Mouse (Mus musculus) midbrain, embryonic 10.5 days (tissue): ENCODE measurements at regions not wholly inside any gene's neighbourhood (a gene's known extent, or its start where the extent isn't known, plus 50 kb on each side); places are given as distances from the start of the nearest gene placed in this dataset.

Source experiments
- DNase-seq: peaks from one replicate; pipeline ENCODE4 v3.0.0-alpha.2; 2017; ENCODE audit warnings: low spot score
- H3K27ac ChIP-seq: fragments of 300-500 bp; sonication (generic); replicated peaks from 2 replicates; pipeline ENCODE4 v1.5.1; 2016; ENCODE audit warnings: mild to moderate bottlenecking
- H3K27me3 ChIP-seq: fragments of 300-500 bp; sonication (generic); 2 replicates; pipeline ENCODE4 v1.6.1; 2016; ENCODE audit warnings: low read depth, mild to moderate bottlenecking; ENCODE audit not compliant: poor library complexity, severe bottlenecking
- H3K36me3 ChIP-seq: fragments of 300-500 bp; sonication (generic); 2 replicates; pipeline ENCODE4 v1.6.1; 2016; ENCODE audit warnings: mild to moderate bottlenecking, moderate library complexity
- H3K4me1 ChIP-seq: fragments of 300-500 bp; sonication (generic); 2 replicates; pipeline ENCODE4 v1.6.1; 2016
- H3K4me3 ChIP-seq: fragments of 300-500 bp; sonication (generic); 2 replicates; pipeline ENCODE4 v1.5.1; 2016; ENCODE audit warnings: mild to moderate bottlenecking, moderate library complexity
- H3K9me3 ChIP-seq: fragments of 300-500 bp; sonication (generic); replicated peaks from 2 replicates; pipeline ENCODE4 v1.6.1; 2016; ENCODE audit warnings: mild to moderate bottlenecking
- WGBS: fragments of 180-500 bp; shearing (Covaris S2); methylation state at CpG from one replicate; pipeline ENCODE4 v1.1.7; 2016; 5-methylcytosine and 5-hydroxymethylcytosine counted together

DNA sequence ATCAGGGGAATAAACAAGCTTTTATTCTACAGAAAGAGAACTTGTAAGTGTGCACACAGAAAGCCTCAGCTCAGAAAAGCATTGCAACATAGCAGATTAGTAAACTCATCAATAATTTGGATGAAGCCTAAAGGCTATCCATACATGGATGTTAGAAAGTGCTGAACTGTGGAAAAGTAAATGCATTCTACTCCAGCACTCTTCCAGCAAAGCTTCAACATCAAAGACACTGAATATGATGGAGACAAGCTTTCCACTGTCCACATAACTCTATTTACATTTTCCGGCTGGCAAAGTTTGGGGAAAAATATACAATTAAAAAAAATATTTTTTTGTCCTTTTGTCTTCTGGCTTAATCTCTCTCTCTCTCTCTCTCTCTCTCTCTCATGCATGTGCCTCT, 69.7 kb downstream of the Slitrk6 start:
- Histone ChIP-seq H3K27ac (no peak overlapping the region), H3K4me1 (no peaks in the 10 kb centered on the region), H3K27me3 (no peaks in the 10 kb centered on the region), H3K4me3 (no peak overlapping the region), H3K36me3 (no peaks in the 10 kb centered on the region), H3K9me3 (no peaks in the 10 kb centered on the region)
- 91% methylated on average over 1 of the region's 1 CpGs for WGBS
- DNase-seq, result no peak

DNA sequence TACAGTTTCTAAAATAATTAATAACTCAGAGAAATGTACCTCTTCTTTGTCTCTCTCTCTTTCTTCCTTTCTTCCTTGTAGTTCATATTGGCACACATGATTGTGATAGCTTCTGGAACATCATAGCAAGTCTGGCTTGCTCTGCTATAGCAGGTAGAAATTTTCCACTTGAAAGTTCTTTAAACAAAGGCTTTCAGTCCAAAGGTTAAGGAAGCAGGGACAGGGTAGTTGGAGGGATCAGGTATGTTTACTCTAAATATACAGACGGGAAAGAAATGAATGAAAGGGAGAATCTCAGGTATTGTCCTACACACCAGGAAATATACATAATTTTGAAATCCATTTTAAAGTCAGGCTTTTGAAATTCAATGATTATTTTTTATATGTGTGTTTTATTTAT, 75.2 kb downstream of the Slitrk6 start:
- Histone ChIP-seq H3K27me3 (no peaks in the 10 kb centered on the region), H3K27ac (no peak overlapping the region), H3K36me3 (no peaks in the 10 kb centered on the region), H3K4me3 (no peak overlapping the region), H3K4me1 (no peaks in the 10 kb centered on the region), H3K9me3 (no peaks in the 10 kb centered on the region)
- WGBS, result 91% methylated on average over 1 of the region's 1 CpGs
- DNase-seq, result no peak

DNA sequence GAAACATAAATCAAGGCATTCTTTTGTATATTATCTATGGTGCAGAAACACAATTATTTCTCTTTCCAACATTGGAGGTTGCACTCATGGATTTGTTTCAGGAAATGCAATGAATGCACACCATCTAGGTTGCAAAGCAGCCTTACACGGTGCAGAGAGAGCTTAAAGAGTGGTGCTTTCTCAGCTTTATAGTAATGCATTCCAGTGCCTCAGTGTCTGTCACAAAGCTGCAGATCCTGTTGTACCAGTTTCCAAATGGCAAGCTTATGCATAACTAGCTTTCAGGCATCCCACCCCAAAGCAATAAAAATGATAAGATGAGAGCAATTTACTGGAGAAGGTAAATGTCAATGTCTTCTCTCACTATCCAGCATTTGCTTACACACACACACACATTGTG, 89.2 kb downstream of the Slitrk6 start:
- Histone ChIP-seq H3K9me3 (no peaks in the 10 kb centered on the region), H3K4me3 (no peak overlapping the region), H3K27me3 (no peaks in the 10 kb centered on the region), H3K27ac (no peak overlapping the region), H3K36me3 (no peaks in the 10 kb centered on the region), H3K4me1 (0 out of 2 replicates have a peak, but pooled peaks cover 4% of the 10 kb centered on the region)
- 74% methylated on average over 1 of the region's 1 CpGs for whole genome bisulfite sequencing
- DNase-seq, result no peak

DNA sequence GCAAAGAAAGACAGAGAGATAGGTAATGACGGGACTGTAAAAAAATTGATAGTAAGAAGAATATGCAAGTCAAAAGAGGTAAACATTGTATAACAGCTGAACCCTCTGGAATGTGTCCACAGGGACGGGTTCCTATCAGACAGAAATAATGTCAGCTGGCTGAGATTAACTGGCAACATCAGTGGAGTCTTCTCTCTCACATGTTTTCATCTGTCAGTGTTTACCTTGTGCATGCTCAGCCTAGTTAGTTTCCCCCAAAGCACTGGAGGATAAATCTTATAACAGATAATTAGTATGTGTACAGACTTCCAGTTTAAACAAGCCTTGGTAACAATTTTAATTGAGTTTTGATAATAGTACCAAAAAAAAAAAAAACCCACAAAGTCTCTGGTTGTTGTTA, 91.7 kb downstream of the Slitrk6 start:
- H3K27me3 ChIP-seq, result no peaks in the 10 kb centered on the region
- no peak overlapping the region for H3K27ac ChIP-seq
- H3K4me1 ChIP-seq, result no peaks in the 10 kb centered on the region
- no peaks in the 10 kb centered on the region for H3K9me3 ChIP-seq
- 70% methylated on average over 2 of the region's 2 CpGs for WGBS
- no peaks in the 10 kb centered on the region for H3K36me3 ChIP-seq
- no peak overlapping the region for H3K4me3 ChIP-seq
- no peak for DNase-seq

DNA sequence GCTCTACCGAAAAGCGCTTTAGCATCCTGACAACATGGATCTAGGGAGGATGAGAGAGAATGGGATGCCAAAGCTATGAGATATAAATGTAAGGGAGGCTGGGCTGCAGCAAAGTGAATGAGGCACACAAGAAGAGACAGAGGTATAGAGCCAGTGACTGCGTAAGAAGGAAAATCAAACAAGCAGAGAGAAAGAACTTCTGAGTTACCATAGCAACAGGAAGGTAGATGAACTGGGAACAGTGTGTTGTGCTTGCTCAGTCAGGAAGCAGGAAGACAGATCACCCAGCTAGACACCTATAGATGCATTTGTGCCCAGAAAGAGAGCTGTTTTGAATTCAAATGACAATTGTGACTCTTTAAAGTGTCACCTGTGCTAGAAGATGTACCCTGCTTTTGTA, 120.8 kb downstream of the Slitrk6 start:
- no peaks in the 10 kb centered on the region for H3K27me3 ChIP-seq
- H3K4me3 ChIP-seq, result no peak overlapping the region
- H3K27ac ChIP-seq, result no peak overlapping the region
- H3K36me3 ChIP-seq, result no peaks in the 10 kb centered on the region
- H3K4me1 ChIP-seq, result no peaks in the 10 kb centered on the region
- 79% methylated on average over 3 of the region's 3 CpGs for WGBS
- no peak for DNase-seq
- H3K9me3 ChIP-seq, result no peaks in the 10 kb centered on the region

DNA sequence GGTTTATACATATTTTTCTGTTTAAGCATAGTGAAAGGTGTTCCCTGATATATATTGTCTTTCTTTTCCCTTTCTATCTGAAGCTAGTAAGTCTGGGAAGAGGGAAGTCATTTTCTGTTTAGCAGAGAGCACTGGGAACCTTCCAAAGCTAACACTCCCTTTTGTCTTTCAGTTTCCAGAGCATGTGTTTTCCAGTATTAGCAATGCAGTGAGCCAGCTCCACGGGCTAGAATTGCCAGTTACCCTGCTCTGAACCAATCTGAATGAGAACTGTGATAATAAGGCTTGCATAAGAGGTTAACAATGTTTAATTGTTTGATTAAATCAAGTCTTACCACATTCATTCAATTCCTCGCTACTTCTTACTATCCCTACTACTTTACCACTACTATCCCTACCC, 131.2 kb downstream of the Slitrk6 start:
- Histone ChIP-seq H3K9me3 (no peaks in the 10 kb centered on the region), H3K4me1 (no peaks in the 10 kb centered on the region), H3K27me3 (no peaks in the 10 kb centered on the region), H3K27ac (no peak overlapping the region), H3K4me3 (no peak overlapping the region), H3K36me3 (no peaks in the 10 kb centered on the region)
- DNase-seq, result no peak
- 57% methylated on average over 2 of the region's 2 CpGs for WGBS

DNA sequence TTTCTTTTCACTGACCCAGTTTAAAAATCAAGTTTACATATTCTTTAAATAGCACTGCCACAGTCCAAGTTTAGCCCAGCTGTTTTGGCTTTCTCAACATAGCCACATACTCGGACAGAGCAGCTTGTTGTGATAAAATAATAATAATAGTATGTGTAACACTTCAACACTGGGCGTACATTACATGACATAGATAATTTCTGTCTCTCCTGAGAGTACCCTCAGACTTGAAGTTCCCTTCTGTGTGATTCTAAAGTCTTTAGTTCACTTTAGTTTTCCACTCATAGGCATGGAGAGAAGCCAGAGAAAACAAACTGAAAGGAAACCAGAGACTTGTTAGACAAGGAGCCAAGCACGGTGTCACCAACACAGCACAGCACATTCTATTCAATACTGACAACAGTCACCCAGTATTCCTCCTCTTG, 136.4 kb downstream of the Slitrk6 start:
- DNase-seq, result no peak
- Histone ChIP-seq H3K9me3 (no peaks in the 10 kb centered on the region), H3K4me3 (no peak overlapping the region), H3K27me3 (no peaks in the 10 kb centered on the region), H3K27ac (no peak overlapping the region), H3K36me3 (no peaks in the 10 kb centered on the region), H3K4me1 (no peaks in the 10 kb centered on the region)
- WGBS, result 81% methylated on average over 3 of the region's 3 CpGs

DNA sequence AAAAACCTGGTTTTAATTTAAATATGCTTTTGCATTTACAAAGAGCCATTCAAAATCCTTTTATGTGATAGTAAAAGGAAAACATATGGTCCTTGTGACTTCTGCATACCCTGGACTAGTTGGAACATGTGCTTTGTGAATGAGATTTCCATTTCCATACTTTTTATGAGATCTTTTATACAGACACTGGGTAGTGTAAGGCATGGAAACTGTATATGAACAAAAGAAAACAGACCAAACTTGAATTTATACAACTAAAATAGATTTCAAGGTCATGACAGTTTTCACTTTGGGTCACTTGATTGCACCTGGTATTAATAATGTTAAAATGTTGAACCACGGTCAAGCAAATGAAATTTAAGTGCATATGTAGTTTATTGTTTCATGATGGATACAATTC, 138.5 kb downstream of the Slitrk6 start:
- Histone ChIP-seq H3K27me3 (no peaks in the 10 kb centered on the region), H3K9me3 (no peaks in the 10 kb centered on the region), H3K4me3 (no peak overlapping the region), H3K4me1 (no peaks in the 10 kb centered on the region), H3K27ac (no peak overlapping the region), H3K36me3 (no peaks in the 10 kb centered on the region)
- 87% methylated on average over 1 of the region's 1 CpGs for WGBS
- no peak for DNase-seq

DNA sequence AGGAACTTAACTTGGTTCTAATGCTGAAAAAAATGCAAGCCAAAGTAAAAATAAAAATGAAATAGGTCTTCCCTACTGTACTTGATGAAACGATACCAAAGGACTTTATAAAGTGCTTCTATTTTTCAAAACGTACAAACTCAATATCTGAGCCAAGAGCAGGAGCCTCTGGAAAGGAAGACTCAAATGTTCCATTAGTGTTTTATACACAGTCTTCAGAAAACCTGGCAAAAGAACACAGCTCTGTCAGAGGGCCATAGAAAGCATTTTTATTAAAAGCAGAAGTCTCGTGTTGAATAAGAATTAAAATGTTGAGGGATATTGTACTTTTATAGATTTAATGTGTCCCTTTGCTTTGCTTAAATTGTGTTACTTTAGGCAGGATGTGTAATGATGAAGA, 174.6 kb downstream of the Slitrk6 start:
- Histone ChIP-seq H3K4me1 (no peaks in the 10 kb centered on the region), H3K4me3 (no peak overlapping the region), H3K27me3 (no peaks in the 10 kb centered on the region), H3K27ac (no peak overlapping the region), H3K9me3 (no peaks in the 10 kb centered on the region), H3K36me3 (no peaks in the 10 kb centered on the region)
- WGBS, result 86% methylated on average over 3 of the region's 3 CpGs
- no peak for DNase-seq

DNA sequence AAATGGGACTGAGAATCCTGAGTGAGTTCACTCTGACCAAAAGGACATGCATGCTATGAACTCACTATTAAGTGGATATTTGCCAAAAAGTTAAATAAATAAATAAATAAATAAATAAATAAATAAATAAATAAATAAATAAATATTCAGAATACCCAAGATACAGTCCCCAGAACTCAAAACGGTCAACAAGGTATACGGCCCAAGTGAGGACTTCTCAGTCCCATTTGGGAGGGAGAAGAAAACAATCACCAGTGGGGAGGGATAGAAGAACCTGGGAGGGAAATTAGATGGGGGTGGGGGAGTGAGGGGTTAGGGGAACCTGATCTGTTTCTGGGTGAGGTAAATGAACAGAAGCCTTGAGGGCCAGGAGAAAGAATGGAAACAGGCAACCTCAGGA, 184.2 kb downstream of the Slitrk6 start:
- no peak for DNase-seq
- Histone ChIP-seq H3K4me1 (no peaks in the 10 kb centered on the region), H3K27ac (no peak overlapping the region), H3K4me3 (no peak overlapping the region), H3K9me3 (no peaks in the 10 kb centered on the region), H3K27me3 (no peaks in the 10 kb centered on the region), H3K36me3 (no peaks in the 10 kb centered on the region)
- 94% methylated on average over 2 of the region's 2 CpGs for WGBS

DNA sequence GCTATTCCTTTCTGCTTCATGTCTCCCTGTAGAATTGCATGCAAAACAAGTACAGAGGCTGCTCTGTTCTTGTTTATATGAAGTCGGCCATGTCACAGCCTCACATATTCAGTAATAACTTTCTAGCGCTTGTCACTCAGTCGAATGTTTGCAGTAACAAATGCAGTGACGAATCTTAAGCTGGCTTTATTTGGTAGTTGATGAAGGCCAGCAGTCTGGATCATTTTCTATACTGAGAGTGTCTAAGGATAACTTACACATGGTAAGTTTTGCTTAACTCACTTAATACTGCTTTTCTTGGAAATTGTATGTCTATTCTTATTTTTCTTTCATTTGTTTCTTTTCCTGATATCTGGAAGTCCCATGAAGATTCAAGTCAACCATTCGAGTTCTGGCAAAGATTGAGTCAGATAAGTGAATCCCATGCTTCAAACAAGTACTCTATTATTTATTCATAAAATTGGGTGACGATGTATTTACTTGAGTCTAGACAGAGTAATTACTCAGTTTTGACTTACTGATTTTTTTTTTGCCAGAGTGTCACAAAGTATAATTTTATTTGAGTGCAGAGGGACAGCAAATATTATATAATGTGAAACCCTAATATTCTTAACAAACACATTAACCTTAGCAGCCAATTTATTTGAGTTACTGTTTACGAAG, 189.0 kb downstream of the Slitrk6 start:
- H3K36me3 ChIP-seq, result no peaks in the 10 kb centered on the region
- H3K9me3 ChIP-seq, result no peaks in the 10 kb centered on the region
- no peak for DNase-seq
- H3K4me1 ChIP-seq, result no peaks in the 10 kb centered on the region
- no peak overlapping the region for H3K27ac ChIP-seq
- H3K4me3 ChIP-seq, result no peak overlapping the region
- WGBS, result 89% methylated on average over 7 of the region's 7 CpGs
- H3K27me3 ChIP-seq, result no peaks in the 10 kb centered on the region

DNA sequence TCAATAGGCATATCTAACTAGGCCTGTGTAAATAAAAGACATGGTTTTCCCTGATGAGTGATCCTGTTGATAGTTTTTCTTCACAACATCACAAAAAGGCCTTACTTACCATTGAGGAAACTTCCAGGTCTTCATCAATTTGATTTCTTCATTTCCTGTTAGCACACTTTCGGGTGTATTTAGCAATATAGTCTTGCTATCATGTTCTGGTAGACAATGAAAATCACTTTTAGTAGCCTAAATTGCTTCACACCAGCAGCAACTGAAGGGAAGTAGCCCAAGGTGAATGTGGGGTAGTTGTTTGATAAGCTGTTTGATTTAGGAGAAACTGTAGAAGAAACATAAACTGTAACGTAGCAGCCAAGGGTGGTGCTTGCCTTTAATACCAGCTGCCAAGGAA, 190.3 kb downstream of the Slitrk6 start:
- Histone ChIP-seq H3K27ac (no peak overlapping the region), H3K4me3 (no peak overlapping the region), H3K9me3 (no peaks in the 10 kb centered on the region), H3K4me1 (no peaks in the 10 kb centered on the region), H3K27me3 (no peaks in the 10 kb centered on the region), H3K36me3 (no peaks in the 10 kb centered on the region)
- 87% methylated on average over 2 of the region's 2 CpGs for WGBS
- DNase-seq, result no peak

DNA sequence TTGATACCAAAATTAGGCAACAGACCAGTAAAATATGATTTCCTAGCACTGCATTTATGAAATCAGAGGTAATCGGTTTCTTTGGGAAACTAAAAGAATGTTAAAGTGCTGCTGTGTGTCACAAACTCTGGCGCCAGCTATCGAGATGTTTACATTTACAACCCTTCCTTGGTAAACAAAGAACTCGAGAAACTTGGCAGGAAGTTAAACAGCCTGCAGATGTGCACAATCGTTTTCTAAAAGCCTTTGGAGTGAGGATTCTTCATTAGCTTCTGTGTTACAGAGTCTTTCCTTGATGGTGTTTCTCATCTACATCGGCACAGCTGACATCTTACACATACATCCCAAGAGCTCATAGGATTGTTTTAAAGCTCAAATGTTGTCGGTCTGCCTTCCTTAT, 209.7 kb downstream of the Slitrk6 start:
- Histone ChIP-seq H3K27ac (no peak overlapping the region), H3K27me3 (no peaks in the 10 kb centered on the region), H3K36me3 (no peaks in the 10 kb centered on the region), H3K4me1 (no peaks in the 10 kb centered on the region), H3K4me3 (no peak overlapping the region), H3K9me3 (no peaks in the 10 kb centered on the region)
- no peak for DNase-seq
- 79% methylated on average over 7 of the region's 7 CpGs for WGBS
